Mouse (Mus musculus): ENCODE results near the gene Zbtb44. TPM values are rescaled to one million over a fixed set of nuclear protein-coding genes. Genes with fewer than 3 reads are reported as not detected.

The Zbtb44 gene
- total and polyA plus RNA-seq, 2 experiments from 2014 or later: 5.3 to 22.1 TPM

DNA sequence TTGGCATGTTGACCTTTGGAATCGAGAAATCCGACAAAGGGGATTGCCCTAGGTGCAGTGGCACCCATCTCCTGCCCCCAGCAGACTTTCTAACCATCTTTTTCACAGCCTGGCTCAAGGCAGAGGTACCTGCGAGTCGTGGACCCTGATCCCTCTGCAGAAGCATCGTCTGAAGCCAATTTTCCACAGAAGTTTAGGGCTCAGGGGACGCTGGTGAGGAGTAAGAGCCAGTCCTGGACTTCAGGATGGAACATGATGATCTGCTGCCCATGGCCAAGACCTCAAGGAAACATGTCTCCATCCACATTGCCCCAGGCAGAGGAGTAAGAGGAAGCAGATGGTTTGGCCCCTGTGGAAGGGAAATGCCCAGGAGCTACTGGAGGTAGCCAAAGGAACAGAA is 52.3 kb downstream of the Zbtb44 start:
- no peak overlapping the region for H3K9ac ChIP-seq
- H3K9me3 ChIP-seq (ENCODE audit: low read length): no peaks in the 10 kb centered on the region
- DNase-seq: no peak
- no peak for ATAC-seq
- no peak overlapping the region for H3K4me3 ChIP-seq (ENCODE audit: low read depth, low read length)
- H3K4me1 ChIP-seq (ENCODE audit: insufficient read depth): no peaks in the 10 kb centered on the region
- H3K27me3 ChIP-seq (ENCODE audit: insufficient read depth, low read length): no peaks in the 10 kb centered on the region
- no peaks in the 10 kb centered on the region for H3K36me3 ChIP-seq (ENCODE audit: insufficient read depth)
- no peak overlapping the region for H3K4me2 ChIP-seq (ENCODE audit: low read depth)
- no peak for TF ChIP-seq CTCF (IDR thresholded peaks at IDR 0.05; ENCODE audit: low read depth)
- H3K27ac ChIP-seq (ENCODE audit: low read depth, low read length): no peak overlapping the region
- WGBS: 78% methylated on average over 6 of the region's 6 CpGs

DNA sequence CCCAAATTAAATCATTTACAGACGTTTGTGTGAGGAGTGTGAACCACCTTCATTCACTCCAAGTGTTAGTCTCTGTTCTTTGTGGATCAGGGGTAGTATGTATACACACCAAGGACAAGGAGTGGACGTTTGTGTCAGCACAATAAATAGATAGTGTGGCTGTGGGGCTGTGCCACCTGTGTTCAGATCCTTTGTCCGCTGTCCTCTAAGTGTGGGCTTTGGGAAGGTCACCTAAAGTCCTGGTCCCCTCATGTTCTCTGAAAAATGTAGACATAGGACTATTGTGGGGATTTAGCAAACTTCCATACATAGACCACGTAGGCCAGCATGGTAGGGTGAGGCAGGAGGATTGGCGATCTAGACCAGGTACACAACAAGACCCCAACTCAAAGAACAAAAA is 55.1 kb downstream of the Zbtb44 start:
- no peaks in the 10 kb centered on the region for H3K27me3 ChIP-seq (ENCODE audit: insufficient read depth, low read length)
- H3K9ac ChIP-seq: no peak overlapping the region
- no peak for TF ChIP-seq CTCF (IDR thresholded peaks at IDR 0.05; ENCODE audit: low read depth)
- H3K4me1 ChIP-seq (ENCODE audit: insufficient read depth): no peaks in the 10 kb centered on the region
- WGBS: 80% methylated on average over 5 of the region's 5 CpGs
- ATAC-seq (no peak), DNase-seq (no peak)
- H3K36me3 ChIP-seq (ENCODE audit: insufficient read depth): no peaks in the 10 kb centered on the region
- no peak overlapping the region for H3K4me2 ChIP-seq (ENCODE audit: low read depth)
- no peak overlapping the region for H3K4me3 ChIP-seq (ENCODE audit: low read depth, low read length)
- no peak overlapping the region for H3K27ac ChIP-seq (ENCODE audit: low read depth, low read length)
- no peaks in the 10 kb centered on the region for H3K9me3 ChIP-seq (ENCODE audit: low read length)

DNA sequence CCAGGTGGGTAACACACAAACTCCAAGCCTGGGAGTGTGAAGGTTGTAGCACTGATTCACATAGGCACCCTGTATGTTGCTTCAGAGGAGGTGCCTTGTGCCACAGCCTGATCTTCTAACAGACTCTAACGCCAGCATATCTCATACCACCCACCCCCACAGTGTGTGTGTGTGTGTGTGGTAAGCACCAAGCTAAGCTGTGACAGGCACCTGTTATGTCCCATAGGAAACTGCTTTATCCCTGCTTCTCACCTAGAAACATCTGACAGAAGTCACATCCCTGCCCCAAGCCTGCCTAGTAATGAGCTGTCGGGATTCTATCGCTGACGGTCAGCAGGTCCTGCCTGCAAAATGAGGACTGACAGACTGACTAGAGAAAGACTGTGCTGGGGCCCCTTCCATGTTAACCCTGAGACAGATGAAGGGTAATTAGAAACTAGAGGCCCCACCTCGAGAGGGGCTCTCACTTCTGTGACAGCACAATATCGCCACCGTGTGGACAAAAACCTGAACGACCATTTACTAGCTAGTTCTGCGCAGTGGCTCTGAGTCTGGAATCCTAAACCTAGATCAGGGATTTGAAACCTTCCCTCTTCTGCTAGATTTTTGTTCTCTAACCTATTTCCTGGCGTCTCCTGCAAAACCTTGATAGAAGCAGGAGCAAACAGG is 55.8 kb downstream of the Zbtb44 start:
- no peak overlapping the region for H3K4me2 ChIP-seq (ENCODE audit: low read depth)
- no peaks in the 10 kb centered on the region for H3K36me3 ChIP-seq (ENCODE audit: insufficient read depth)
- no peak overlapping the region for H3K4me3 ChIP-seq (ENCODE audit: low read depth, low read length)
- H3K4me1 ChIP-seq (ENCODE audit: insufficient read depth): no peaks in the 10 kb centered on the region
- H3K9ac ChIP-seq: no peak overlapping the region
- H3K27ac ChIP-seq (ENCODE audit: low read depth, low read length): no peak overlapping the region
- DNase-seq (peak; percentile 88), ATAC-seq (peak; percentile 68)
- TF ChIP-seq CTCF (IDR thresholded peaks at IDR 0.05; ENCODE audit: low read depth): peak; percentile 87
- no peaks in the 10 kb centered on the region for H3K9me3 ChIP-seq (ENCODE audit: low read length)
- H3K27me3 ChIP-seq (ENCODE audit: insufficient read depth, low read length): no peaks in the 10 kb centered on the region
- WGBS: 12% methylated on average over 10 of the region's 10 CpGs

DNA sequence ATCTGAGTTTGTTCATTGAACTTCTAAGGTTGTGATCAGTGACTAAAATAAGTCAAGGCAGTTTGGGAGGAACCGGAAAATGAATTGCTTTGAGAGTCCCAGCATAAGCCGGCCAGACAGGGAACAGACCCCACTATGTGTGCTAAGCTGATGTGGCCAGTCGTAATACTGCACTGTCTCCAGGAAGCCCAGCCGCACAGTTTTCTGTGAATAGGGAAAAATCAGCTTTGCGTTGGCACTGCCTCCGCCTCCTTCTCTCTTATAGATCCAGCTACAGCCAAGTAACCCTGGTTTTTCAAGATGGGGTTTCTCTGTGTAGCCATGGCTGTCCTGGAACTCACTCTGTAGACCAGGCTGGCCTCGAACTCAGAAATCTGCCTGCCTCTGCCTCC is 56.3 kb downstream of the Zbtb44 start:
- H3K4me1 ChIP-seq (ENCODE audit: insufficient read depth): no peaks in the 10 kb centered on the region
- no peaks in the 10 kb centered on the region for H3K36me3 ChIP-seq (ENCODE audit: insufficient read depth)
- no peak for DNase-seq
- H3K4me2 ChIP-seq (ENCODE audit: low read depth): no peak overlapping the region
- WGBS: 76% methylated on average over 7 of the region's 7 CpGs
- no peak for TF ChIP-seq CTCF (IDR thresholded peaks at IDR 0.05; ENCODE audit: low read depth)
- H3K9ac ChIP-seq: no peak overlapping the region
- no peaks in the 10 kb centered on the region for H3K27me3 ChIP-seq (ENCODE audit: insufficient read depth, low read length)
- no peak overlapping the region for H3K4me3 ChIP-seq (ENCODE audit: low read depth, low read length)
- ATAC-seq: no peak
- H3K27ac ChIP-seq (ENCODE audit: low read depth, low read length): no peak overlapping the region
- H3K9me3 ChIP-seq (ENCODE audit: low read length): no peaks in the 10 kb centered on the region

DNA sequence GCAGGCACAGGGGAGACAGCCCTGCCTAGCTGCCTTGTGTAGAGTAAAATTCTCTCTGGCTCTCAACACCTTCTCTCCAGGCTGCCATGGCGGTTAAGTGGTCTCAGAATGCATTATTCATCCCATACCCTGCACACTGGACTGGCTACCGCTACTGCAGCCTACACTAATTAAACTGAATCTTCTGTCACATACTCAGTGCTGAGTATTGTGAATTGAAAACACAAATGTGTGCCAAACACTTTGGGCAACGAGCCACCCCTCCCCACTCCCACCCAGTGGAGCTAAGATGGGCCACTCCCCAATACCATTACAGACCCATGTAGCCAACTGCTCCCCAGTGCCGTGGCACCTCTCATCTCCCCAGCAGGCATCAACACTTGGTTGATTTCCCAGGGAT is 57.0 kb downstream of the Zbtb44 start:
- H3K4me3 ChIP-seq (ENCODE audit: low read depth, low read length): no peak overlapping the region
- no peak overlapping the region for H3K9ac ChIP-seq
- no peaks in the 10 kb centered on the region for H3K36me3 ChIP-seq (ENCODE audit: insufficient read depth)
- no peaks in the 10 kb centered on the region for H3K9me3 ChIP-seq (ENCODE audit: low read length)
- no peak overlapping the region for H3K27ac ChIP-seq (ENCODE audit: low read depth, low read length)
- DNase-seq (no peak), ATAC-seq (0 out of 2 replicates have a peak, but pooled peaks have one; percentile 28)
- TF ChIP-seq CTCF (IDR thresholded peaks at IDR 0.05; ENCODE audit: low read depth): no peak
- no peaks in the 10 kb centered on the region for H3K27me3 ChIP-seq (ENCODE audit: insufficient read depth, low read length)
- 16% methylated on average over 4 of the region's 4 CpGs for WGBS
- no peaks in the 10 kb centered on the region for H3K4me1 ChIP-seq (ENCODE audit: insufficient read depth)
- no peak overlapping the region for H3K4me2 ChIP-seq (ENCODE audit: low read depth)

DNA sequence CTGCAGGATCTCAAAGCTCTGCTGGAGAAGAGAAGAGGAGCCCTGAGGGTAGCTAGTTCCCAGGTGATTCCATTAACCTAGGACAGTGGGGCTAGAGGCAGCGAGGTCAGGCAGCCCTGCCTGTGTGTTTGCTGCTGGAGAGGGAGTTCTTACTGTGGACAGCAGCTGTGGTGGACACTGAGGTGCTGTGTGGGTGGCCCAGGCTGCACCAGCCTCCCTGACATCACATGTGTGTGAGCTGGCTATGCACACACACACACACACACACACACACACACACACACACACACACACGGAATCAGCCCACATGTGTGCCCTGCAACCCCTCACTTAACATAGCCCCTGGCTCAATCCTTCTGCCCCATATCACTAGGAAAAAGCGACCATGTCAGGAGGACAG is 57.7 kb downstream of the Zbtb44 start:
- no peak for TF ChIP-seq CTCF (IDR thresholded peaks at IDR 0.05; ENCODE audit: low read depth)
- no peak overlapping the region for H3K4me3 ChIP-seq (ENCODE audit: low read depth, low read length)
- H3K27ac ChIP-seq (ENCODE audit: low read depth, low read length): no peak overlapping the region

GRCm38 (mm10) chr9:31088883-31089282 is 58.4 kb downstream of the Zbtb44 start:
- Histone ChIP-seq H3K9me3 (ENCODE audit: low read length) (no peaks in the 10 kb centered on the region), H3K36me3 (ENCODE audit: insufficient read depth) (no peaks in the 10 kb centered on the region), H3K9ac (no peak overlapping the region), H3K4me2 (ENCODE audit: low read depth) (no peak overlapping the region), H3K27ac (ENCODE audit: low read depth, low read length) (no peak overlapping the region), H3K27me3 (ENCODE audit: insufficient read depth, low read length) (no peaks in the 10 kb centered on the region), H3K4me1 (ENCODE audit: insufficient read depth) (no peaks in the 10 kb centered on the region), H3K4me3 (ENCODE audit: low read depth, low read length) (no peak overlapping the region)
- 94% methylated on average over 4 of the region's 4 CpGs for WGBS
- no peak for TF ChIP-seq CTCF (IDR thresholded peaks at IDR 0.05; ENCODE audit: low read depth)
- DNase-seq (no peak), ATAC-seq (no peak)

More for the DNA sequence above, 57.7 kb downstream of the Zbtb44 start:
- ATAC-seq (no peak), DNase-seq (no peak)
- Histone ChIP-seq H3K4me1 (ENCODE audit: insufficient read depth) (no peaks in the 10 kb centered on the region), H3K27me3 (ENCODE audit: insufficient read depth, low read length) (no peaks in the 10 kb centered on the region), H3K4me2 (ENCODE audit: low read depth) (no peak overlapping the region), H3K9ac (no peak overlapping the region), H3K9me3 (ENCODE audit: low read length) (no peaks in the 10 kb centered on the region), H3K36me3 (ENCODE audit: insufficient read depth) (no peaks in the 10 kb centered on the region)
- 76% methylated on average over 3 of the region's 3 CpGs for WGBS

Data from forebrain, postnatal 0 days (tissue).